In genomic region chr6:84892926-84893772, GRCm38 (mm10) we compare ENCODE assay signal across 11 mouse cellular contexts.
DNase-seq lines count a peak whose midpoint lies in the region; ATAC-seq and TF ChIP-seq lines count a peak whose summit lies in the region.
"Had no signal": no experiment of that assay in that cellular context is flagged by ENCODE, and none has a peak within 500 bp of the region (broad histone marks: within the 10 kb centered on the region; RNA-seq: fewer than 3 reads in every experiment).

No protein-coding gene starts in this region.

- no peak for TF ChIP-seq CTCF in forebrain, postnatal 0 days (IDR thresholded peaks at IDR 0.05; ENCODE audit: low read depth)
- no peak for TF ChIP-seq CTCF in Patski (IDR thresholded peaks at IDR 0.05)
- no peak for TF ChIP-seq CTCF in lung, postnatal 0 days (IDR thresholded peaks at IDR 0.05)

- in situ Hi-C loops in Patski (cut with MboI; ENCODE audit: low pct_unique_long_range_greater_than_20kb) = no loop called here

- DNase-seq in forebrain, embryonic 14.5 days (ENCODE audit: low spot score) = peak; percentile 3
- DNase-seq in forebrain, postnatal 0 days = no peak
- no peak for DNase-seq in kidney, postnatal 25 days
- peak; percentile 46 for DNase-seq in Patski (ENCODE audit: low read depth, low spot score)
- DNase-seq in lung, postnatal 0 days (ENCODE audit: low spot score) = peak; percentile 55
- no peak for DNase-seq in midbrain, embryonic 11.5 days (ENCODE audit: low spot score, missing footprints)
- DNase-seq: gastrocnemius, postnatal 14 days had no signal

- no peak for ATAC-seq in forebrain, embryonic 14.5 days
- ATAC-seq in forebrain, postnatal 0 days = no peak; the same call in 1 of the 2 replicates
- ATAC-seq in kidney, embryonic 15.5 days (replicated peaks; ENCODE audit: low FRiP score) = no peak
- ATAC-seq in Patski = peak; percentile 99
- ATAC-seq in lung, postnatal 0 days = peak; percentile 73
- no peak for ATAC-seq in erythroid progenitor cell, adult 5-6 weeks (replicated peaks; ENCODE audit: low FRiP score, poor library complexity, severe bottlenecking)
- no peak for ATAC-seq in midbrain, embryonic 11.5 days (ENCODE audit: low FRiP score)

- H3K27me3 ChIP-seq in forebrain, embryonic 14.5 days (replicated peaks; ENCODE audit: control insufficient read depth, insufficient read depth, low read length) = no peaks in the 10 kb centered on the region
- no peaks in the 10 kb centered on the region for H3K27me3 ChIP-seq in forebrain, postnatal 0 days (ENCODE audit: insufficient read depth, low read length)
- no peaks in the 10 kb centered on the region for H3K27me3 ChIP-seq in kidney, embryonic 15.5 days
- no peaks in the 10 kb centered on the region for H3K27me3 ChIP-seq in Patski
- no peaks in the 10 kb centered on the region for H3K27me3 ChIP-seq in lung, postnatal 0 days (replicated peaks; ENCODE audit: insufficient read depth, low read length)
- H3K27me3 ChIP-seq in midbrain, embryonic 11.5 days (ENCODE audit: control insufficient read depth, insufficient read depth, low read length) = no peaks in the 10 kb centered on the region
- H3K27me3 ChIP-seq: embryonic facial prominence, embryonic 15.5 days; limb, embryonic 15.5 days had no signal

- no peaks in the 10 kb centered on the region for H3K36me3 ChIP-seq in forebrain, embryonic 14.5 days (ENCODE audit: control insufficient read depth, insufficient read depth, low read length)
- H3K36me3 ChIP-seq in forebrain, postnatal 0 days (ENCODE audit: insufficient read depth) = no peaks in the 10 kb centered on the region
- H3K36me3 ChIP-seq in kidney, embryonic 15.5 days = no peaks in the 10 kb centered on the region
- no peaks in the 10 kb centered on the region for H3K36me3 ChIP-seq in lung, postnatal 0 days (ENCODE audit: insufficient read depth, low read length)
- H3K36me3 ChIP-seq in midbrain, embryonic 11.5 days (ENCODE audit: control insufficient read depth, insufficient read depth, low read length) = no peaks in the 10 kb centered on the region
- H3K36me3 ChIP-seq: embryonic facial prominence, embryonic 15.5 days; limb, embryonic 15.5 days had no signal

- H3K4me3 ChIP-seq in forebrain, embryonic 14.5 days (ENCODE audit: low read depth, low read length) = no peak overlapping the region
- H3K4me3 ChIP-seq in forebrain, postnatal 0 days (ENCODE audit: low read depth, low read length) = no peak overlapping the region
- no peak overlapping the region for H3K4me3 ChIP-seq in kidney, embryonic 15.5 days (replicated peaks)
- H3K4me3 ChIP-seq in lung, postnatal 0 days (ENCODE audit: low read depth, low read length) = no peak overlapping the region
- H3K4me3 ChIP-seq in midbrain, embryonic 11.5 days (ENCODE audit: low read depth, low read length) = no peak overlapping the region
- H3K4me3 ChIP-seq: embryonic facial prominence, embryonic 15.5 days; limb, embryonic 15.5 days had no signal

- no peak overlapping the region for H3K27ac ChIP-seq in forebrain, embryonic 14.5 days (ENCODE audit: low read depth, low read length)
- no peak overlapping the region for H3K27ac ChIP-seq in forebrain, postnatal 0 days (ENCODE audit: low read depth, low read length)
- peak overlapping the region; percentile 45; the same call in 1 of the 2 replicates for H3K27ac ChIP-seq in kidney, embryonic 15.5 days
- H3K27ac ChIP-seq in lung, postnatal 0 days (ENCODE audit: low read length) = no peak overlapping the region
- H3K27ac ChIP-seq in midbrain, embryonic 11.5 days (ENCODE audit: low read depth, low read length) = no peak overlapping the region
- H3K27ac ChIP-seq: embryonic facial prominence, embryonic 15.5 days; limb, embryonic 15.5 days had no signal

- POLR2A ChIA-PET in Patski (lab: Charles Lee) = interaction anchor here (0.5 to 1.2 kb wide), 2 partner anchors 9 to 723 kb away, joined by 3 to 5 read pairs; no protein-coding TSS in a partner anchor

- H3K4me2 ChIP-seq in forebrain, embryonic 14.5 days (ENCODE audit: low read length) = no peak overlapping the region
- H3K4me2 ChIP-seq in forebrain, postnatal 0 days (ENCODE audit: low read depth) = no peak overlapping the region
- no peak overlapping the region for H3K4me2 ChIP-seq in kidney, embryonic 15.5 days
- H3K4me2 ChIP-seq in lung, postnatal 0 days (replicated peaks; ENCODE audit: low read depth, low read length) = no peak overlapping the region
- no peak overlapping the region for H3K4me2 ChIP-seq in midbrain, embryonic 11.5 days
- H3K4me2 ChIP-seq: embryonic facial prominence, embryonic 15.5 days; limb, embryonic 15.5 days had no signal

- 29% methylated on average over 5 of the region's 5 CpGs for WGBS in forebrain, embryonic 14.5 days
- WGBS in forebrain, postnatal 0 days = 28% methylated on average over 5 of the region's 5 CpGs
- 26% methylated on average over 5 of the region's 5 CpGs for WGBS in kidney, embryonic 15.5 days
- 2% methylated on average over 5 of the region's 5 CpGs for WGBS in lung, postnatal 0 days
- WGBS in midbrain, embryonic 11.5 days = 25% methylated on average over 5 of the region's 5 CpGs

- peak; percentile 90 for TF ChIP-seq EP300 in lung, postnatal 0 days (IDR thresholded peaks at IDR 0.05)

- CTCF ChIA-PET in Patski (lab: Charles Lee) = interaction anchor here (0.7 to 1.5 kb wide), 2 partner anchors 16 to 762 kb away, joined by 3 to 8 read pairs; no protein-coding TSS in a partner anchor

- H3K4me1 ChIP-seq in forebrain, embryonic 14.5 days (ENCODE audit: control insufficient read depth, insufficient read depth, low read length) = no peaks in the 10 kb centered on the region
- no peaks in the 10 kb centered on the region for H3K4me1 ChIP-seq in forebrain, postnatal 0 days (ENCODE audit: insufficient read depth)
- H3K4me1 ChIP-seq in kidney, embryonic 15.5 days = peaks cover 9% of the 10 kb centered on the region; the same call in 1 of the 2 replicates
- H3K4me1 ChIP-seq in lung, postnatal 0 days (ENCODE audit: insufficient read depth, low read depth, low read length) = no peaks in the 10 kb centered on the region; the same call in 1 of the 2 replicates
- no peaks in the 10 kb centered on the region for H3K4me1 ChIP-seq in midbrain, embryonic 11.5 days (ENCODE audit: control insufficient read depth, insufficient read depth, low read length)

- H3K9me3 ChIP-seq in forebrain, embryonic 14.5 days (replicated peaks; ENCODE audit: control insufficient read depth, low read length) = no peaks in the 10 kb centered on the region
- H3K9me3 ChIP-seq in forebrain, postnatal 0 days (ENCODE audit: low read length) = no peaks in the 10 kb centered on the region
- no peaks in the 10 kb centered on the region for H3K9me3 ChIP-seq in kidney, embryonic 15.5 days (replicated peaks)
- H3K9me3 ChIP-seq in lung, postnatal 0 days (ENCODE audit: low read length) = no peaks in the 10 kb centered on the region
- H3K9me3 ChIP-seq in midbrain, embryonic 11.5 days (ENCODE audit: control insufficient read depth, low read length) = no peaks in the 10 kb centered on the region
- H3K9me3 ChIP-seq: embryonic facial prominence, embryonic 15.5 days; limb, embryonic 15.5 days had no signal

- no peak overlapping the region for H3K9ac ChIP-seq in forebrain, embryonic 14.5 days (ENCODE audit: low read length)
- H3K9ac ChIP-seq in forebrain, postnatal 0 days = no peak overlapping the region
- H3K9ac ChIP-seq in kidney, embryonic 15.5 days = no peak overlapping the region
- no peak overlapping the region for H3K9ac ChIP-seq in lung, postnatal 0 days (replicated peaks; ENCODE audit: low read depth)
- no peak overlapping the region for H3K9ac ChIP-seq in midbrain, embryonic 11.5 days (ENCODE audit: low read length)
- H3K9ac ChIP-seq: embryonic facial prominence, embryonic 15.5 days; limb, embryonic 15.5 days had no signal

Comparison
In these comparisons a context has a peak if more than half of its experiments do, and no peak if none do; other contexts are left out.
1. DNase-seq: peak in forebrain, embryonic 14.5 days (single experiment), Patski (single experiment) and lung, postnatal 0 days (single experiment); none in forebrain, postnatal 0 days (single experiment), kidney, postnatal 25 days (0 of 2) and midbrain, embryonic 11.5 days (single experiment).
2. ATAC-seq: peak in Patski (single experiment) and lung, postnatal 0 days (single experiment); none in forebrain, embryonic 14.5 days (single experiment), forebrain, postnatal 0 days (single experiment), kidney, embryonic 15.5 days (single experiment), erythroid progenitor cell, adult 5-6 weeks (single experiment) and midbrain, embryonic 11.5 days (single experiment).